Mouse (Mus musculus) ES-E14 (cell line): ENCODE measurements around the gene Ncoa7.

ENCODE experiments used
- CHD2 ChIP-seq: IDR thresholded peaks from 2 replicates; pipeline ENCODE4 v1.6.1; 2014; ENCODE audit warnings: mild to moderate bottlenecking, low read depth, low read length, inconsistent platforms
- ZC3H11A ChIP-seq: IDR thresholded peaks from 2 replicates; pipeline ENCODE4 v1.6.1; 2012; ENCODE audit warnings: low read depth, mild to moderate bottlenecking, inconsistent platforms, low read length, borderline replicate concordance

DNA sequence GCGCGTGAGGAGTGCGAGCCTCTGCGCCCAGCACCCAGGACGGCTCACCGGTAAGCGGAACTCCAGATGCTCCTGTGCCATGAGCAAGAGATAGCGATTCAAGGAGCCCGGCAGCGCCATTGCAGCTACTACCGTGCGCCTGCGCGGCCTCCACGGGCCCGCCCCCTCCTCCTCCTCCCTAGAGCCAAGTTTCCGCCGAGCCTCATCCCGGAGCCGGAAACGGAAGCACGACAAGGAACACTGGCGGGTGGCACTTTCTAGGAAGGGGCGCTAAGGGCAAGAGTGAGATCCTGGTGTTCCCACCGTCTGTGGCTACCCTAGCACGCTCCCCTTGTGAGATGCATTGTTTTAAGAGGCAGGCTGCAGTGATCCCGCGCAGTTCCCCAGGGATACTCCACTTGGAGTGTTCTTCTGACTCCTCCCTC, 202.6 kb downstream of the Ncoa7 start, which contains the start of gene Trmt11:
- no peak for TF ChIP-seq ZC3H11A
- no peak for TF ChIP-seq CHD2
